Mouse (Mus musculus) heart, adult 9 months (tissue): ENCODE data around the gene Cfap20.
"Not testable (repeated sequence)": the region's sequence is repeated elsewhere in the genome, so short reads cannot be mapped to it uniquely, and the experiment has no call there.

Source experiments
- DNase-seq, 2 experiments: peaks; one replicate each; pipeline ENCODE4 v3.0.0; 2022; ENCODE audit warnings: low spot score in 2 of 2

Cfap20 gene

DNA sequence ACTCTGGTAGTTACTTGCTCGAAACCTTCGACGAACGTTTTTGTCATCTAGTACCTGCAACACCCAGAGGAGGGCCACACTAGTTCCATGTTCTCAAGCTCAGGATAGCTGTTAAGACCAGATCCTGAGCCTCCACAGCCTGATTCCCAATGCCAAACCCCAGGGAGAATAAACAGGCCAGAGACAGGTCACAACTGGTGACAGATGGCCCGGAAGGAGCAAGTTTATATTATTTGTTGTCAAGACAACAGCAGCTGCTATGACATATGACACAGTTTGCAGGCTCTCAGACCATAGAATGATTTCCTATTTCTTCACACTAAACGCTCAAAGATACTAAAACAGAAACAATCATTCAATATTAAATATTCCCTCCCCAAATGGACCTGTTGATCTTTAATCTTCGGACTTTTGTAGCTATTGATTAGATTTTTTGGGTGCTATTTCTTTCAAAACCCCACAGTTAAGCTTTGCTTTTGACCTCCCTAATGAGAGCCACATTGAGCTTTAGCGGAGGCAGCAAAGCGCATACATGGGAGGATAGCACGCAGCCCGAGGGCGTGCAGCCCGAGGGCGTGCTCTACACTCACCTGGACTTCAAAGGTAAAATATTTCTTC, 12.4 kb downstream of the Cfap20 start:
- DNase-seq = no peak

DNA sequence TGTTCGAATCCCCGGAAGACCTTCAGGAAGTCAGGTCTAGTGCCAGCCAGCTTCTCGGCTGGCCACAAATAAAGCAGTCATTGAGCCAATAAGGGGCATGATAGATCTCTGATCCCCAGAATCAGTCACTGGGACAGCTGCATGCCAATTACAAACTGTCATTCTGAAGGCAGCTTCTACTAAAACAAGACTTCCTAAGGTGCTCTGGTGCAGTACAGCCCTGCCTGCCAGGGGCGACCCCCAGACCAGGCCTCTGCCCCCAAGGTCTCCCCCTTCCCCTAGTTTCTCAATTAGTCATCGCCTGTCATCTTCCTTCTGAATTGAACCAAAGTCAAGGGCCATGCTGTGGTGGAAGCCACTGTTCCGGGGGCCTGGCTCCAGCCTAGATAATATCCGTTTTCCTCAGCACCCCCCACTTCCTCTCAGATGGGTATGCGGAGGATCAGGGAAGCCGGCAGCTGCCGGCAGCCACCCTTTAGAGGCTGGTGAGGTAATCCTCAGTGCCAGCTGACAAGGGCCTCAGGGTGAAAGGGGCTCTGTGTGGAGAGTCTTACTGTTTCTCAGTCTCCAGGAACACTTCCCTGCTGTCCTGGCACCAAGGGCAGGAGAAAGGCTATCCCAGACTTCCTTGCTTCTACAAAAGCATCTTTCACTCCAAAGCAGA, 23.2 kb downstream of the Cfap20 start:
- peak; percentile 17 to 34 for DNase-seq

DNA sequence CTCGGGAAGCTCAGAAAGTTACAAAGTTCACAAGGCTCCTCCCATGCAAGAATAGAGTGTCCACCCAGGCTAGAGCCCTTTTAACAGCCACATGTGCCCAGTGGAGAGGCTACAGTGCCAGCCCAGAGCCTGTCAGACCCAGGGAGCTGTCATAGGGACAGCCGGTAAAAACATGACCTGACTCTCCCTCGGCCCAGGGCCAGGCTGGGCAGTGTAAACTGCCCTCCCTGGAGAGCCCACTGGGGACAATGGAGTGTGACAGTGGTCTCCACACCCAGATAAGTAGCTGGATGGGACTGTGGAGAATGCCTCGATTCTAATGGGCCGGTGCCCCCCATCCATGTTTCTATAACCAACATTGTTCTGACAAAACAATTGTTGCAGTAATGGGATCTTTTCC, 25.2 kb downstream of the Cfap20 start:
- DNase-seq = peak in 1 of 2 experiments; percentile 21

DNA sequence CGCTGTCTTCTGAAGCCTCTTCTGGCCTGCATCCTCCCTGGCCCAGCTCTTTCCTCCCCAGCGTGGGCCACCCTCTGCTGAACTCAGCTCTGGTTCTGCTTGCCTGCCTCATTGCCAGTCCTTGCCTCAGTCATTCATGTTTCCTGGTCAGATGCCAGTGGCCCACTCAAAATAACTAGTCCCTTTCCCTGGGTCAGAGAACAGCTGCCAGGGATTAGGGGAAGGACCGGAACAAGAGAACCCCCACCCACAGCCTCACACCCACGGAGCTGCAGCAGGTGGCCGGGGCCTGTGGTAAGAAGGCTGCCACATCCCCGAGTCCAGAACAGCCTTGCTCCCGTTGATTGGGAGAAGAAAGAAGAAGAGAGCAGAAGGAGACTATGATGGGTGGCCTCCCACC, 33.6 kb downstream of the Cfap20 start:
- no peak for DNase-seq

DNA sequence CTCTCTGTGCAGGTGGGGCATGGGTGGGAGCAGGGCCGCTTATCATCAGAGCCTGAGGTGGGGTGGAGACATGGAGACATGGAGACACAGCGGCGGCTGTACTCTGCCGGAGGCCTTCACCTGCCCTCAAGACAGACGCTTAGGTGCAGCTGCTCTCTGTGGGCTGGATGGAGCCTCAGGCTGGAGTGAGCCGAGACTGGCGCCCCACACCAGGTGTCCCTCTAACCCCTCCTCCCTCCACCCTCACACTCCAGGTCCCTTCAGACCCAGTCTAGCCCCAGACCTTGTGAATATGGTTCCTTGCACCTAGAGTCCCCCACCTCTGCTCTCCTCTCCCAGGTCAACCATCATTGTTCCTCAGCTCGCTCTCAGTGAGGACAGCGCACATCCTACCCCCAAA, 35.5 kb downstream of the Cfap20 start:
- DNase-seq = no peak

DNA sequence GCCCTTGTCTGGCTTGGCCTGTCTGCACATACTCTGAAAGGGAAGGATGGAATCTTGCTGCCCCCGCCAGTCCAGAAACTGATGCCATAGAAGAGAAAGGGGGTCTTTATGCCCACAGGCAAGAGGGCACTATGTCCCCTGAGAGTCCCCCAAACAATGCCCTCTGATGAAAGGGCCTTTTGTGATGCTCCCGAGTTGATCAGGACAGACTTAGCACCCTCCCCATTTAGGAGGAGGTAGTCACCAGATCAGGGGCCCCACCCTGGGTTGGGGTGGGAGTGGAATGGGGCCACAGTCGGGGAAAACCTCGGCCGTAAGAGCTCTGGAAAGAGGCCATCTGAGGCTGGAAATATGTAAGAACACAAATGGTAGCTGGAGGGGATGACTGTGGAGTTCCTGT, 37.5 kb downstream of the Cfap20 start:
- DNase-seq = no peak

DNA sequence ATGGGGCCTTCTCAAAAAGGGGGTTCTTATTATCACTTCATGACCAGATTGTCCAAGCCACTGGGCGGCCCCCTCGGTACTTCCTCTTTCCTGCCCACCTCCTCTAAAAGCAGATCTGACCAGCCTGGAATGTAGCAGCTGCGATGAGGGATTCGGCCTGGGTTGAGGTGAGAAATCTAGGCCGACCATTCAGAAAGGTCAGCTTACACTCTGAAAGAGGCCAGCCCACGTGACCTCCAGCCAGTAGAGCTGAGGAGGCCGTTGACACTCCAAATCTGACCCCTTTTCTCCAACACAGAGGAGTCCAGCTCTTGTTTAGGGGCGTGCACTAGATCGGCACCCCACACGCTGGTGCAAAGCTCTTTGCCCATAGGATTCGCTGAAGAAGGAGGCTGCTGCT, 37.9 kb downstream of the Cfap20 start:
- no peak for DNase-seq

DNA sequence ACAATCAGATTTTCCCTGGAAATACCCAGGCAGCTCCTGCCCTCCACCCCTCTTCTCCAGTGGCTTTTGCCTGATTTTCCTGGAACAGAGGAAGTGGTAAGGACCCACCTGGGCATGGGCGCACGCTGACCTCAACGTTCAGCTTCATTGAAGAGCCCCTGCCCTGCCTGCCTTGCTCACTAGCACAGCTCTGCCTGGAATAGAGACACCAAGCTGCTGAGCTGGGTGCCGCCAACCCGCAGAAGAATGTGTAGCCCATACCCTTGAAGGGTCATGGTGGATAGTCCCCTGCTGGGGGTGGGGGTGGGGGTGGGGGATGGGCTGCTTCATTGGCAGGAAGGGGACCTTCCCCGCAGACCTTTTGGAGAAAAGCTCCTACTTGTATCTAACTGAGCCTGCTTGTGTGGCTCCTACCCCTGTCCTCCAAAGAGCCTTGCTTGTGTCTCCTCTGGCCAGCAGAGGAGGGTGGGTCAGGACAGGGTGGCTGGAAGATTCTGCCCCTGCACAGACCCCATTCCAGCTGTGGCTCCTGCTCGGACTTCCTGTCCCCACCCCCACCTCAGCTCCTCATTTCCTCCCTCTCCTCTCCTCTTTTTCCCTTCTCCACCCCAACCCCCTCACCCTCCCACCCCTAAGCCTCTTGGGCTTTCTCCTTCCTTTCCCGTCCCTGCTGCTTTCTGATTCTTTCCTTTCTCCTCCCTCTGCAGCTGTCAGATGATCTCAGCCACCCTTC, 39.3 kb downstream of the Cfap20 start:
- DNase-seq = no peak

DNA sequence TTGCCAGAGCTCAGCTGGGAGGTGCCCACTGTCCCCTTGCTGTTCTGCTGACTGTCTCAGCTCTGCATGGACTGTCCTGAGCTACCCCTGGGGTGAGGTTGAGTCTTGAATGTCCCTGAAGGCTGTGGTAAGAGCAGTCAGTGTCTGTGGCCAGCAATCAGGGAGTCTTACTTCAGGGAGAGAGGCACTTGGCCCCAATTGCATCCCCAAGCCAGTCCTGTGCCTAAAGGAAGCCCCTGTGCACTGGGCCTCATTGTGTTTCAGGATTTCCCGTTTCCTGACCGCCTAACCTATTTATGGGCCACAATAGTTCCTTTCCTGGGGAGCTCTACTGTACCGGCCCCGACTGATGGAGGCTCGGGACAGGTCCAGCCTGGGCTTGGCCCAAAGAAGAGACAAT, 42.1 kb downstream of the Cfap20 start:
- peak; percentile 59 to 87 for DNase-seq

DNA sequence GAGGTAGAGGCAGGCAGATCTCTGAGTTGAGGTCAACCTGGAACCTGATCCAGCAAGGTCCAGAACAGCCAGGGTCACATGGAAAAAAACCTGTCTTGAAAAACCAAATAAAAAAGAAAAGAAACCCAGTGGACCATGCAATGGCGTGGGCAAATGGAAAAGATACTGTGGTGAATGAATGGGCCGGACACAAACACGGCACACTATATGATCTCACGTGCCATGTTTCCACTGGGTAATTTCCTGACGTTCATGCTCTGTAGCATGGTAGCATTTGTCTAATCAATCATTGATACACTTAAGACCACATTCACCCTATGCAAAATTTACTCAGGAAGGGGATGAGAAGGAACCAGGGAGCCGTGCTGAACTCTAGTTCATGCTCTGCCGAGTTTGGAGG, 43.6 kb downstream of the Cfap20 start:
- no peak for DNase-seq

DNA sequence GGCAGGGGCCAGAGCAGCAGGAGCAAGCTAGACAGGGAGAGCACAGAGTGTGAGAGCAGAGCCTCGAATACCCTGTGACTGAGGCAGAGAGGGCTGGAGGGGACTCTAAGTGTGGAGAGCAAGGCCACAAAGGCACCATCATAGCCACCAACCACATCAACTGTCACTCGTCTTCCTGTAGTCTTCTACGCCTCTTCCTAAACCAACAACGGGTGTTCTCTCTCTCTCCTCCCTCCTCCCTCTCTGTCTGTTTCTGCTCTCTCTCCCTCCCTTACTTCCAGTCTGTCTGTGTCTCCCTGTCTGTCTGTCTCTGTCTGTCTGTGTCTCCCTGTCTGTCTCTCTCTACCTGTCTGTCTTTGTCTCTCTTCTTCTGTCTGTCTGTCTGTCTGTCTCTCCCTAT, 44.4 kb downstream of the Cfap20 start:
- DNase-seq = no peak

DNA sequence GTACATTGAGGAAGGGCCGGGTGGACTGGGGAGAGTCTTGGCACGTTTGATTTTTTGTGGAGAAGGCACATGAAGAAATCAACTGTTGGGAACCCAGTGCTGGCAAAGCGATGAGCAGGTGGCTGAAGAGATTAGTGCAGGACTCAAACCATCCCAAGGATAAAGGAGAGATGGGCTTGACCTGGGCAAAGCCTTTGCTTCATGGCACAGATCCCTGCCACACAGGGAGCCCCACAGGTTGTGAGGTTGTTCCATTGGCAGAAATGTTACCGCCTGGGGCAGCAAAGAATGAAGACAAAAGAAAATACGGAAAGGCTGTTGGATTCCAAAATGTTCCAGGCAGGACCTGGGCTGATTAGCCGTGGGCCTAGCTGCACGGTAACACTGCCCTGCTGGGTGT, 46.7 kb downstream of the Cfap20 start:
- no peak for DNase-seq

DNA sequence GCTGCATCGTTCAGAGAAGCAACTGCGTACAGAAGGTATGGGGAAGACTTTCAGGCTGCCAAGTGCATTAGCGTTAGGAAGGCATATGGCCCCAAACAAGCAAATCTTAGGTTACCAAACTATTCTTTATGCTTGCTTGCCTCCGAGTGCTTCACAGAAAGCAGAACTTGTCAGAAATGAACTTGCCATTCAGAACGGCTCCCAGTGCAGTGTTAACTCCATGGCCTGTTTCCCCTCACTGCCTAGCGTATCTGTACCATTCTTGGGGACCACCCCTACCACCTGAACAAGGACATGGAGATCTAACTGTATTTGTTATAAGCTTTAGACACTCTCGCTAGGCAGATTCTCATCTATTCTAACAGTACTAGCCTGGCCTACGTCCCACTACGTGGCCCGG, 47.4 kb downstream of the Cfap20 start:
- no peak for DNase-seq

DNA sequence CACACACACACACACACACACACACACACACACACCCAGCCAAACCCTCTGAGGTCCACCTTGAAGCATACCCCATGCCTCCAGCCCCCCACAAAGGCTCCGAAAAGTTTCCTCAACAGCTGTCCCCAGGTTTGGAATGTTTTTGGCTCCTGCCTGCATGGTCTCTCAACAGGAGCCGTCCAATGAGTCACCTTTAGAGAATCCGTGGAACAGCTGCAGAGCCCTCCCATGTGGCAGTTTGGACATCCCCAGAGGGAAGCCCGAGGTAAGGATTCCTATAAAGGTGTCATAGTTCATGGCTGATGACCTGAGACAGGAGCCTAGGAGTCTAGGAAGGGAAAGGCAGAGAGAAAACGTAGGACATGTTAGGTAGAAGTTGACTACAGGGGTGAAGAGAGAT, 48.6 kb downstream of the Cfap20 start:
- no peak for DNase-seq

DNA sequence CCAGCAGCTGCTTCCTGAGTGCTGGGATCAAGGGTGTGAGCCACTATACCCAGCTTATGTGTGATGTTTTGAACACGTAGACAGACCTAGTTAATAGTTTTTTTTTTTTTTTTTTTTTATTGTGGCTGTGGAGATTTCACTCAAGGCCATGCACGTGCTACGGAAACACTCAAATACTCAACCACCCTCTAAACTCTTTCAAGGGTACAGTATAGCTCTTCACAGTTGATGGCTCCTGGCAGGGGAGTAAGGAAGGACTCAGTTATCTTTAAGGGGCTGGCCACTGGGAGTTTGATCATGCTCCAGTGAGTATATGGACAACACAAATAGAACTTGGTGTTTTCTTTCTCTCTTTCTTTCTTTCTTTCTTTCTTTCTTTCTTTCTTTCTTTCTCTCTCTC, 50.2 kb downstream of the Cfap20 start:
- no peak for DNase-seq

DNA sequence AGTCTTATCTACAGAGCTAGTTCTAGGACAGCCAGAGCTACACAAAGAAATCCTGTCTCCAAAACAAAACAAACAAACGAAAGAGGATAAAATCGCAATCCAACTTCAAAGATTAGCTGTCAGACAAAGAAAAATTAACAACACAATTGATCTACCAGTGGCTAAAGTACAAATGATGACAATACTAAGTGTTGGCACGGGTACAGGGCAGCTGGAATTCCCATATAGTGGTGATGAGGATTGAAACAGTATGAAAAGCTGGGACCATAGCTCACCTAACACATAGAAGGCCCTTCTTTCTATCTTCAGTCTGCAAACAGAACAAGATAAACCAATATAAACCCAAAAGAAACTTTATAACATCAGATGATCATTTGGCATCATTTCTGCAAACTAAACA, 53.1 kb downstream of the Cfap20 start:
- DNase-seq = no peak

DNA sequence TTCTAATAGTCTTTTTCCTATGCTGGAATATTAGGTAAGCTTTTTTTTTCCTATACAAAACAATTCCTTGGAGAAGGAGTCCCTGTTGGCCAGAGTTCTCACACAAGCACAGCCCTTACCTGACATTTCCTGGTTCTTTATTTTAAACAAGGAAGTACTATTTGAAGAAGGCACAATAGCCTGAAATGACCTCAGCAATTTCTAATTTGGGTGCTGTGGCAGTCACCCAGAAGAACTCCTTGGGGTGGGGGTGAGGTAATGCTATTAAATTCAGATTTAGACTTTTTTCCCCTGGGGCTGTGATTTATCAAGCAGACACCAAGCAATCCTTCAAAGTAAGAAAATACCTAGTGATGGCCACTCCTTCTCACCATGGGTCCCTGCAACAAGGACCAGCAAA, 53.7 kb downstream of the Cfap20 start:
- peak; percentile 67 to 68 for DNase-seq

DNA sequence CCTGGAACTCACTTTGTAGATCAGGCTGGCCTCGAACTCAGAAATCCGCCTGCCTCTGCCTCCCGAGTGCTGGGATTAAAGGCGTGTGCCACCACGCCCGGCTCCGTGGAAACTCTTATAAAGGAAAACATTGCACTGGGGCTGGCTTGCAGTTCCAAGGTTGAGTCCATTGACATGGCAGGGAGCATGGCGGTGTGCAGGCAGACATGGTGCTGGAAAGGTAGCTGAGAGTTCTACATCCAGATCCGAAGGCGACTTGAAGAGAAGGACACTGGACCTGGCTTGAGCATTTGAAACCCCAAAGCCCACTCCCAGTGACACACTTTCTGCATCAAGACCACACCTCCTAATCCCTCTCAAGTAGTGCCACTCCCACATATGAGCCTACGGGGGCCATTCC, 55.7 kb downstream of the Cfap20 start:
- DNase-seq = not testable (repeated sequence)

DNA sequence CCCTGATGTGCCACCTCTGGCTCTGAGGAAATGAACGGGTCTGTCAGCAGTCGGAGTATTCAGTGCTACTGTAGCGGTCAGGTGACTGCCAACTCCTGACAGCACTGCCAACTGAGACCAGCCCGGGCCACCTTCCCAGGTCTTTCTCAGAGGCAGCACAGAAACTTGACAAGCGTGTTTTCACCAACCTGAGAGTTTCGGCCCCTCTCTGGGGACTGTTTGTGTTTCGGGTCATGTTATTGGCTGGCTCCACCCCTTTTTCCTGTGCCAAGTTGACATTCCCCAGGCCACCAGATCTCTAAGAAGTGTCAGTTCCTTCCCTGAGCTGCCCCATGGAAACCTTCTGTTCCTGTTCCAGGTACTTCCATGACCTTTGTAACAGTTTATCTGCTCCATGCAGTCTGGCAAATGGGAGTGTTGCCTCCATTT, 56.8 kb downstream of the Cfap20 start:
- DNase-seq = peak; percentile 66 to 69

DNA sequence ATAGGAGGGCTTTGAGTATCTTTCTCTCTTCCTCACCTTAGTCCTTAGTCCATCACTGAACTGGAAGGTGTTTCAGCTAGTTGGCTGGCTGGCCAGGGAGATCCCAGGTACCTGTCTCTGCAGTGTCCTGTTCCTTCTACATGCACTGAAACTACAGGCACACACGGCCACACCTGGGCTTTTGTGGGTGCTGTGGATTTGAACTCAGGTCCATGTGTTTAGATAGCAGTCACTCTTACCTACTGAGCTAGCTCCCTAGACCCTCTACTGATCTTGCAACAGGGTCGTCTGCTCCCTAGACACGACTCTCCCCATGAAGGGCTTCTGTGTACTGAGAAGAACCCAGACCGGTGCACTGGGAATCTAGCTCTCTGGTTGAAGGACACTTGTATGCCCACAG, 57.6 kb downstream of the Cfap20 start:
- DNase-seq = no peak

DNA sequence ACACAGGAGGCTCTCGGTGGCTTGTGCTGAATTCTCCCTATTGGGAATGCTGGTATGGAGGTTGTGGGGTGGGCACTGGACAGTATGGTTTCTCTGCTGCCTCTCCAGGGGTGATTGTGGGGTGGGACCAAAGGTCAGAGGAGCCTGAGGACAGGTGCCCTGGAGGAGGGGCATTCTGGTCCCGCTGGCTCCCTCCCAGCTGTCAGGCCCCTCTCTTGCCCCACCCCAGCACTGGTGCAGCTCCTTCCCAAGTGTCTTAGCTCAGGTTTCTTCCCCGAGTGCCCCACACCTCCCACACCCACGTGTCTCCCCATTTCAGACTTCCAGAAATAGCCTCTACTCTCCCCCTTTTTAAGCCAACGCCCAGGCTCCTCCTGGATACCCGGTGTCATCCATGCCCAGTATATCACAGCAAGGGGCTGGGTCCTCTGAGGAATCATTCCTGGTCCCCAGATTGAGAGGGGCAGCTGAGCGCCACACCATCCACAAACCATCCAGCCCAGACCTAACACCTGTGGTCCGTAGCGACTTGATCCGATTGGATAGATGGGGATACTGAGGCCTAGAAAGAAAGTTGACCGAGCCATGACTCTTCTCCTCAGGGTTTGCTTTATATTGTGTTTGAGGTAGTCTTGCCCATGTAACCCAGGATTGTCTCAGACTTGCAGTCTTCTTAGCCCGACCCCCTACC, 58.2 kb downstream of the Cfap20 start:
- no peak for DNase-seq

DNA sequence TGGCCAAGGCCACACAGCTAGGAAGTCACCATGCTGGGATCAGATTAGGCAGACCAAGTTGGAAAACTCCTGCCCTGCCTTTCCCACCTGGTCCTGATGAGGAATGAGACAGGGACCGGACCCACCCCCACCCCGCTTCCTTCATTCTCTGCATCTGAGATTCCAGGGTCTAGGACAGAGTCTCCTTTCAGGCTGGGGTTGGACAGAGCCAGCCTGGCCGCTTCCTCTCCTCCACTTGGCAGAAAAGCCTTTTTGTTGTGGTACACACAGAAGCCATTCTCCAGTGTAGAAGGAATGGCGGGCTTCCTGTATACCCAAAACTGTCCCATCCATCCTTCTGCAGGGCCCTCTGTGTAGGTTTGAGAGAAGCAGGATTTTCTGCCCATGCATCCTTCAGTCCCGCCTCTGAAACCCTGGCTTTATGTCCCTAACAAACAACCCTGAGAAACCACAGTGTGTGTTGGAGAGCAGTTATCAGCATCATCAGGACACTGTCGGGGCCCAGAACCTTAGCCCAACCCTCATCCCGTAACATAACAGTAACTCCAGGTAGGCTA, 59.2 kb downstream of the Cfap20 start:
- DNase-seq = no peak
